Mouse (Mus musculus) adrenal gland, adult 2 months (tissue): ENCODE results near the gene Ptprk. TPM values are rescaled to one million over a fixed set of nuclear protein-coding genes. Genes with fewer than 3 reads are reported as not detected.

ENCODE experiments used
- DNase-seq: peaks from one replicate; pipeline ENCODE4 v3.0.0; 2021
- polyA plus RNA-seq: library from polyadenylated mRNA; depleted of rRNA; stranded (reverse); fragments of >200 nt; gene quantifications from 2 replicates; pipeline ENCODE4 v1.2.3, GENCODE M21; 2012
- total RNA-seq, 2 experiments: library from RNA; stranded (reverse); gene quantifications; 2 replicates each; pipeline ENCODE4 v1.2.3; 2021

Gene Ptprk
- total and polyA plus RNA-seq, 3 experiments, result 4.4 to 21.4 (median 10.4) TPM

DNA sequence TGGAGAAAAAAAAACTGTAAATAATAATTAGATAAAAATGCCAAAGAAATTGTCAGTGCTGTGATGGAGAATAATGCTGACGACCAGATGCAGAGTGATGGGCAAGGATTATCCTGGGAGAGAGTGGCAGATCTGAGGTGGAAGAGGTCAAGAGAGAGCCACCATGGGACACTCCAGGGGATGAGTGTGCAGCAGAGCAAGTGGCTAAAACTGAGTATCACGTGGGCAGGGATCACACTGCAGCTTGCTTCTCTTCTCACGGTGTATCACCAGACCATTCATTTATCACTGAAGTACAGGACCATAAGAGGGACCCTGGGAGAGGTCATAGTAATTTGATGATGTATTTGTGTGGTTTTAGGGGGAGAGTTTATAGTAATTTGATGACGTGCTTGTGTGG lies 340.2 kb downstream of the Ptprk start:
- no peak for DNase-seq

DNA sequence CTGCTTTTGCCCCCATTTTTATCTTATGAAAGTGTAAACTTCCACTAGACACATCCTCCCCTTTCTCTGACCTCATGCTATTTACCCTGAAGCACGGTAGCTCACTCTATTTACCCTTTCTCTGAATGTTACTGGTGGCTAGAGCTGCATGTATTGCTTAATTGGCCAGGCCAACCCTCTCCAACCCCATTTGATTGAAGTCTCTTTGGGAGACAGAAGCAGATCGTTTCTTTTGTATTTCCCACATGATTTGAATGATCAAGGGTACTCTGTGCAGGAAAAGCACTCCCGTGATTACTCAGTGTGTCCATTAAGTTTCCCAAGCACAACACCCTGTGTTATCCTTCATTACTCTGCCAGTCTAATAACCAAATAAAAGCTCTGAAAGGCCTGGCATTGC lies 348.0 kb downstream of the Ptprk start:
- DNase-seq, result no peak

DNA sequence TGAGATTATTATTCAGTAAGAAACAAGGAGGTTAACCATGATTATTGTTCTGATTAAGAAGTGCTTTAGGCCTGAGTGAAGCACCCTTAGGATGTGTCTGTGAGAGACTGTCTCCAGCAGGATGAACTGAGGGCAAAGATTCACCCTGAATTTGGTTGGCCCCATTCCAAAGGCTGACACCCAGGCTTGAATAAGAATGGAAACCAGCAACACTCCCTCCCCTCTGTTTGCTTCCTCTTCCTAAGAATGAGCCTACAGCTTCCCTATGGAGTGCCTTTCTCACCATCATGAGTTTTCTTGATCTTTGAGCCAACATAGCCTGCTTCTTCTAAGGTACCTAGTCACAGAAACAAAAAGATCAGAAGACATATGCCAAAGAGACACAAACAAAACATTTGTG lies 350.8 kb downstream of the Ptprk start:
- DNase-seq, result no peak

DNA sequence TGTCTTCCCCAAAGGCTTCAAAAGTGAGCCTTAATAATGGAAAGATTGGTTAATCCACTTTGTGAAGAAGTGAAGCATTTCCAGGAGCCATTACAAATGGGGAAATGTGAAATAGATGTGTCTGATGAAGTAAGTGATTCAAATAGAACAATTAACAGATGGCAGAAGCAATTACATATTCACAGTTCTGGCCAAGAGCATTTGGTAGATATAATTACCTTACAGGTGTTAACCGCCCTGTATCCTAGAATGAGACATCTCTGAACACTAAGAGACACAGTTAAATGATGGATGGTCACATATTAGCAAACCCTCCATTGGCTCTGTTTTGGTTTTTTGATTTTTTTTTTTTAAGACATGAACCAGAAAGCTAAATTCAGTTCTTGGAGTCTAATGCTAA lies 361.5 kb downstream of the Ptprk start:
- DNase-seq, result no peak

DNA sequence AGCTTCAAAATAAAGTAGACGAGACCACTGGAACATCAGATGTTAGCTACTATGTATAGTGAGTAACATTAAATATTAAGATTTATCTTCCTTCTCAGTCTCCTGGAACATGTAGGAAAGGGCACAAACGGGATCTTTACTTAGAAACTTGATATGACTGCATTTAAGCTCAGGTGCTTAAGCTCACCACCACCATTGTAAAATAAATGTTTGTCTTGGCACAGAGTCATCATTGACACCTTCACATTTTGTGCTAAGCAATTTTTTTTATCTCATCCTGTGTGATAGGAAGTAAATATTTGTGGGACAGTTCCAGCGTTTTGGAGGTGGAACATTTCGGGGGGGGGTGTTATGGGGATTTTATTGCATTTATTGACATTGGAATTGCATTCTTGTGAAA lies 375.2 kb downstream of the Ptprk start:
- DNase-seq, result no peak

DNA sequence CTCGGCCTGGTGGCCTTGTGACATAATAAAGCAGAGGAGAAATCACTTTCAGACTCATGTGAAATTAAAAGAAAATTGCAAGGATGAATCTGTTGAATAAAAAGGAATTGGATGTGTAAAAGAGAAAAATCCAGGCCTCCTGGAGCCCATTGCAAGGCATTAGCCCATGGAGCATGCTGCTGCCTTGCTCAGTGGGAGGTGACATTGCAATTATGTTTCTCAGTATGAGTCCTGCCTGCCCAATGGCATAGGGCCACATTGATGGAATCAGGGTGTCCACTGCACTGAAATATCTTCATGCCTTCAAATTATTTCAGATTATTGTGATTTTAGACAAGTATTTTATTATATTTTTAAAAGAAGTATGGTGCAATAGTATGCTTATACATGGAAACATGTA lies 376.0 kb downstream of the Ptprk start:
- DNase-seq, result no peak

DNA sequence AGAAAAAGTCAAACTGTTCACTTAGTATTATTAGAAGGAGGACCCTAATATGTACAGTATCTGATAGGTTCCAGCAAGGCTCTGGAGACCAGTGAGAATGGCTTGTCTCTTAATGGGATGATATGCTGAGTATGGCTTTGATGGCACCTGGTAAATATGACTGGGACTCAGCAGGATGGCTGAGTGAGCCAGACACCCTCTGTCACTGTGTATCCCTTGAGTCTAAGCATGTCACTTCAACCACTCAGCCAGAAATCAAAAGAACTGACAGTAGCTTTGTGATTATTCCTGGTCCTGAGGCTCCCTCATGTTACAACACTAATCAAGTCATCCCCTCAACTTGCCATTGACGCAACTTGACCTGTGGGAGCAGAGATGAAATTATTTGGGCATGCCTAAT lies 383.4 kb downstream of the Ptprk start:
- DNase-seq, result no peak

DNA sequence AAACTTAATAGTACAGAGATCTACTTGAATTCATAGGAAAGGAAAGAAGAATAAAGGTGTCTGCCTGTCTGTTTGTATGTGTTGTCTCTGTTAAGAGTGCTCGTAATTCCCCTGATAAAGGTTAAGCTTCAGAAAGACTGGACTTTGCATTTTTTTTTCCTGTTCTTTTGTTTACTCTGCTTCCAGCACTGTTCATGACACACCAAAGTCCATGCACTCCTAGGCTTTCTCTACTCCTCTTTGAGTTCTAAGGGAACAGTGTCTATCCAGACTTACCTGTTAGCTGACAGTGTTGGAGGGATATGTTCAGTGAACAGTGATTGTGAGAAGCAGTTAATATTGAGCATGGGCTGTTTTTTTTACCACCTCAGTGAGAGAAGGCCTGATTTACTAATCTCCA lies 385.3 kb downstream of the Ptprk start:
- no peak for DNase-seq

DNA sequence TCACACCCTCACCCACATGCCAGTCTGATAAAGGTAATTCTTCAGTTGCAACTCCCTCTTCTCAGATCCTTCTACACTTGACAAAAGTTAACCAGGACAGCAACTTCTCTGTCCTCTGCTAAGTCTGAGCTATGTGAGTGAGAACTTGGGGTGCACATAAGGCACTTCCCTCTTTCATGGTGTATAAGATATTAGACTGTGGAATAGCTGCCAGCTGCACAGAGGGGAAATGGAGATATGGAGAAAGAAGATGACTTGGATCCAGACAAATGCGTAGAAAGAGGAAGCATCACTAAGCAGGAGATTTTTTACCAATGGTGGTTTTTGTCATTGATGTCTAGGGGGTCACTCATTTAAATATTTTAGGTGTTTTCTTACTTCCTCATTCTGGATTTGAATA lies 389.1 kb downstream of the Ptprk start:
- no peak for DNase-seq

DNA sequence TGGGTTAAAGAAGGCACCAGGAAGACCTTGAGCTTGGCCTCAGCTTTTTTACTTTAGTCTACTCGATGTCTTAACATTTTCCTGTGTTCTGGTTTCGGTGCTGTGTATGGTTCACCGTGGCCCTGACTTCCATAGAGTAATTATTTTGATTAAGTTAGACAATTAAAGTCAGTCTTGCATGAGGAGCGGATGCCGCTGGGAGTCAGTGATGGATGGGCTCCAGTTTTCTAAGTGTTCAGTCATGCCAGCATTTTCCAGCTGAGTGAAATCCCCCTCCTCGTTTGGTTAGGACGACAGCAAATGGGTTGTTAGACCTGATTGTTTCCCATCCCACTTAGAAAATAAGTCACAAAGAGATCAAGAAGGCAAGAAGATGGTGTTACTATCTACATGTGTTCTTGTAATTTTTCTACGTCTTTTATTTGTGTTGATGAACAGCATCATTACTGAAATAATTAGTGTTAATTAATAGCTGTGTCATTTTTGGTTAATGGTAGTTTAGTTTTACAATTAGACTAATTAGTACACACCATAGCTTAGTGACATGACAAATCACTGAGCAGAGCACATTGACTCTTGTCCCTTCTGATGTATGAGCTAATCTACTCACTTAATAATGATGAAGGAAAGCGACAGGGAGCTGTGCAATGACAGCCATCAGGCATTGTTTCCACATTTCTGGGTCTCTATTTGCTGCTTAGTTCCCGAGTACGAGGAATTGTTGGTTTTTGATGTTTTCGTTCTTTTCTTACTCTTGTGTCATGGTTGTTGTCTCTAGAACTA lies 390.3 kb downstream of the Ptprk start:
- no peak for DNase-seq

DNA sequence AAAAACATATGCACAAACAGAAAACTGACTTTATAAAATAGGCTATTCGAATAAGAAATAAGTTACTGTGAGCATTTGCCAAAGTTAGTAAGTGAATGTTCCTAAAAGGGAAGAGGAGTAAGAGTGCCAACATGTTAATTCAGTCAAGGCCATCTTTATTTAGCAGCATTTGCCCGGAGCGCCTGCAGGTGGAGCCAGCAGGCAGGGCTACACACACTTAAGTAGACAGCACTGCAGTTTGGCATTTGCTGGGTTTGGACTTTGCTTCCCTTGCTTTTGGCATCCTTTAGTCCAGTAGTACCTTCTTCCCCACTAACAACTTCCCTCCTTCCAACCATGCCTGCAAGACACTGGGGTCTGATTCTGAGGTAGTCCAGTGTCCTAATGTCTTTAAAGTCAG lies 411.0 kb downstream of the Ptprk start:
- peak; percentile 44 for DNase-seq

DNA sequence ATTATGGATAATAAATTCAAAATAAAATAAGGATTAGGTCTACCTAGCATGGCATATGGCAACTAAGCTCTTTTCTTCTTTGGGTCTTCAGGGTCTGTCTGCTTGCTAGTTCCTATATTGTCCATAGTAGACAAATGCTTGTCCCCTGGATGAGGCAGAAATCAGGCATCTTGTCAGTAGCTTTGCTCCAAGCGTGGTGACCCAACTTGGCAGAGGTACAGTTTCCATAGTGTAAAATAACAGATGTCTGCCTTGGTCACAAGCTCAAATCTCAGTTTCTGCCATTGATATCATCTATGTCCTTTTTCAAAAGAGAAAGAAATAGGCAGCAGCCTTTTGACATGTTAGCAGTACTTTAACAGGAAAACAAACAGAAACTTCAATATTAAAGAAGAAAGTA lies 416.4 kb downstream of the Ptprk start:
- DNase-seq, result no peak

DNA sequence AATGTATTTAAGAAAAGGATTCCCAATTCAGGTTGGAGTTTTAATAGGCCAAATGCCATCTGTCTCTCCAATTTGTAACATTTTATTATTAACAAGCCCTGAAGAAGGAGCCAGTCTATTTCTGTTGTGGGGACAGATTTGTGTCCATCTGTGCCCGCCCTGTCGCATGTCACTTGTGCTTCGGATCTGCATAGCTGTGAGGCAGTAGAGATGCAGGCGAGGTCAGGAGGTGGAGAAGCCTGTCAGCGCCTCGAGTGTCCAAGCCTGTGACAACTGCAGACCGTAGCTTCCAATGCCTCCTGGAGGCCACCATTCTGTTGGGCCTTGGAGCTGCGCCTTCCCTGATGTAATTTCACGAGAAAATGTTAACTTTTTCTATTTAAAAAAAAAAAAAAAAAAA lies 417.6 kb downstream of the Ptprk start:
- DNase-seq, result no peak

DNA sequence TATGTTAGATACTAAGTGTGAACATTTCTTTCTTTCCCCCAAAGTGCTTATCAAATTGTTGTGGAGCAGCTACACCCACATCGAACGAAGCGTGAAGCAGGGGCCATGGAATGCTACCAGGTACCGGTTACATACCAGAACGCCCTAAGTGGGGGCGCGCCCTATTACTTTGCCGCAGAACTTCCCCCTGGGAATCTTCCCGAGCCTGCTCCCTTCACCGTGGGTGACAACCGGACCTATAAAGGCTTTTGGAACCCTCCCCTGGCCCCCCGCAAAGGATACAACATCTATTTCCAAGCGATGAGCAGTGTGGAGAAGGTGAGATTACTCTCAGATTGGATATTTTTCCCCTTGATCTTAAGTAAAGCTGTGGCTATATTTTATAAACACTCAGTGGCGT lies 418.2 kb downstream of the Ptprk start:
- no peak for DNase-seq

DNA sequence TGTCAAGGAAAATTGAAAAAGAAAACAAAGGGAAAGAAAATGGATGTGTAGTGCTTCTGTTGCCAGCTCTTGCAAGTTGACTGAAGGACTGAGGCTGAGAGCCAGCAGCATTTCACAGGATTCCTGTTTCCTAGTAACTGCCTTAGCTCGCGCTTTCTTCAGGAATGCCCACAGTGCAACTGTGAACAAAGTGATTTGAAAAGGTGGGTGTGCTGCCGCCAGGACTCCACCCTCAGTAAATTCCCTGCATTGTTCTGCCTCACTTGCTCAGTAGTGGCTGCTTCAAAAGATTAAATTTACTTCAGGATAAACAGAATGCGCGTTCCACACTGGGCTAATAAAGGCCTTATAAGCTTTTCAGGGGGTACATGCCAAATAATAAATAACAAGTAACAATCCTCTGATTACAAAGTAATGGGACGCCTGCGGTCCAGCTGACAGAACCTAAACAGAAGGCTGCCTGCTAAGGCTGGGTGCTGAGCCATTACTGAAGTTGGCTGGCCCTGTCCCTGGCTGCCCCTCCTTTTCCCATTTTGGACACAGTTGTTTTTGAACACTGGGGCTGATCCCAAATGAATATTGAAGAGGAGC lies 418.7 kb downstream of the Ptprk start:
- no peak for DNase-seq

DNA sequence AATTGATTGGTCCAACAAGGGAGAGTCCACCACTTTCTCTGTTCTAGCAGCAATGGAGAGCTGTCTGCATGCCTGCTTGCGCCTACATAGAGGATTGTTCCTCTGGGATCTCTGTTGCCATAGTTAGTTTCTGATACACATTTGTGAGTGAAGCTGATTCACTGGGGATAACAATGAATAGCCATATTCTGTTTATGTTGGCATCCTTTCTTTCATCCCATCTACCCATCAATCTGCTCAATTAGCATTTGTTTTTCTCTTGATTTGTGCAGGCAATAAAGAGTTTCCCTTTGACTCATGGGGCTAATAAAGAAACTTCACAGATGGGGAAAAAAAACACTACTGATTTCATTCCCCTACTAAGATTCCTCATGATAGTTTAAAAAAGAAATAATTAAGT lies 423.2 kb downstream of the Ptprk start:
- DNase-seq, result no peak

DNA sequence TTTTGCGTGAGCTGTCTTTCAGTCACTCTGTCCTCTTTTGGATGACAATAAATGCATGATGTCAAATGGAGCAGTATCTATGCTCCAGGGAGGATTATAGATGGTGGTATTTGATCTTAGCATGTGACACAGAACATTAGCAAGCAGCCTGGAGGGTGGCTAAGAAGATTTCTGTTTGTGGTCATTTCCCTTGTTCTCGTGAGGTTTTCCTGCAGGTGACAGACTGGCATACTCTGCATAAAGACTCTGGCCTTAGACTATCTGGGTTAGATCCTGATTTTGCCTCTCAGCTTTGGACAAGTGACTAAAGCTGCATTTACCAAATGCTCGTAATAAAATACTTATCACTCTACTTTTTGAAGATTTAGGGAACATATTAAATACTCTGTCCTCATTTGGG lies 423.9 kb downstream of the Ptprk start:
- DNase-seq, result no peak

DNA sequence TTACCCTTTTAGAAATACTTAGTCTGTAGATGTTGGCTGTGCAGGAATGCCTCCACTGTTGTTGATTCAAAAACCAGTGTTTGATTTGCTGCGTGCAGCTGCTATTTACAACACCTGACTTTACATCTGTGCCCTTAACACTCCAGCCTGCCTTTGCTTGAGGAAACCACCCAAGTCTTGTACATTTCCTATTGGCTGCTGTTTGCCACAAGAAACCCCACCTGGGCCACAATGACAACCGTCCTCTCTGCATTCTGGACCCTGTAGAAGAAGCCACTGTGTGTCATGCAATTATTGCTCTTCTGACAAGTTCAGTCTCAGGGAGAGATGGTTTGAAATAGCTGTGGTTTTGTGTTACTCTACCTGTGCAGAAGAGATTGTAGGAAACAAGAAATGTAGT lies 439.0 kb downstream of the Ptprk start:
- DNase-seq, result no peak

DNA sequence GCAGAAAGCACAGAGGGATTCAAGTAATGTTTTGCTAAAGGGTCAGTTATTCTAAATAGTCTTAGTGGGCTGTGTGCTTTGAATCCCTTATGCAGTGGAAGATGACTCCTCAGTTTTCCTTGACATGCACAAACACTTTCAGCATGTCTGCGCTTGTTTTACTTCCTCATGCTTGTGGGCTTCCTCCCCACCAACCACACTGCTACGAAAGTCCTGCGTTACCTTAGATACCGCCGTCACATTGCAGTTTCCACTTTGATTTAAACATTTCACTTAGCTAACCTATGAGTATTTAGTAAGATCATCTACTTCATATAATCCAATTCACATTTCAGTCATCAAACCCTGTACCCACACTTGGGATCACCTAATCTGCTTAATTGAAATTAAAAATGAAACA lies 441.5 kb downstream of the Ptprk start:
- no peak for DNase-seq

DNA sequence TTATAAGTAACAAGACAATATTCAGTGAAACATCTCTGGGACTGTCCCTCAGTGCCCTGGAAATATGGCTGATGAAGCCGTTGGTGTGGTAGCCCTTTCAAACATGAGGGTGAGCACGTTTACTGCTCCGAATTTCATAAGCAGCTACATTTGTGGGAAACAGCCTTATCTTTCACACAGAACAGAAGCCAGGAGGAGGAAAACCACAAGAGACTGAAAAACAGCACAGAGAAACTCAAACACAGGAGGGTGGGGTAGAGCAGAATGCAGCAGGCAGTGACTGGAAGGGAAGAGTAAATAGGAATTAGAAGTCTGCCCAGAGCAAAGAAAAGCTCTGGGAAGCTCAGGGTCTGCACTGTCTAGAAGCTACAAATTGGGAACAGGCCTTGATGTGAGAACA lies 443.7 kb downstream of the Ptprk start:
- DNase-seq, result no peak

DNA sequence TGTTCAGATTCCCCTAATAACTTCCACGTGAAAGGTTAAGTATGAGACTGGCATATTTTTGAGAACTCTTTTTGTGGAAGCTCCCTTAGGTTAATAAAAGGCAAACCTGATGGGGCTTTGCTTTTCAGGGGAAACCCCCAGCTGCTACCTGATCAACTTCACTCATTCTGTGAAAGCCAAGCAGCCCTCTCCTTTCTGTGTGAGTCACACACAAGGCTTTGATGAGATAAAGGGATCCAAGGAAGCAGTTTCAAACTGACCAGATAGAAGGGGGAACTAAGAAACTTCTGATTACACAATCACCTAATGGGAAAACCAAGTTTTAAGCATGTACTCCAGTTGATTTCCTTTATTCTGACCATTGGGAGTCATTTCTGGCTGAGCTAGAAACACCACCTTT lies 445.2 kb downstream of the Ptprk start:
- no peak for DNase-seq

DNA sequence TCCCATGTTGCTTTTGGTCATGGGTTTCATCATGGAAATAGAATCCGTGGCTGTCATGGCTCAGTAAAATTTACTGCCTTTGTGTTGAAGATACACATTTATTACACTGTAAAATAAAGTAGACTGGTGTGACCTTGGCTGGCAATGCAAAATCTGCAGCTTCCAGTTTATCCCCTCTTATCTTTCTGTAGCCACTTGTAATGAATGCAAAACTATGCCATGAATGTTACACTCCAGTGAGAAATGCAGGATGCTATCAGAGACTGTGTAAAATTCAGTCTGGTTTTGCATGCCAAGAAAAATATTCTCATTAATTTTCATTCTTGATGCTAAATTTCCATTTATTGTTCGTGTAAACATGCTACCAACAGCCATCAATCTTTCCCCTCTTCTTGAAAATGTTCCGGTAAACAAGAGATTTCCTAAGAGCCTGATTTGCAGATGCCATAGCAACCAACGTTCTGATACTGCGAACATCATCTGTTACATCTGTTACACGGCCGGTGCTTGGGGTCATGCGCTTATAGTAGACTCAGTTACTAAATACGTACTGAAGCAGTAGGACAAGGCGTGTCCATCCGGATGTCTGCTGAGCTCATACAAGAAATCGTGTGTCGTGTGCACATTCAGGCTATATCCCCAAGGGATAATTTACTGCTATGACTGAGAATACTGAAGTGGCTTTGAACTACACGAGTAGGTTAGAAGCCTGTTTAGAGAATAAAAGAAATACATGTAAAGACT lies 449.5 kb downstream of the Ptprk start:
- DNase-seq, result no peak

DNA sequence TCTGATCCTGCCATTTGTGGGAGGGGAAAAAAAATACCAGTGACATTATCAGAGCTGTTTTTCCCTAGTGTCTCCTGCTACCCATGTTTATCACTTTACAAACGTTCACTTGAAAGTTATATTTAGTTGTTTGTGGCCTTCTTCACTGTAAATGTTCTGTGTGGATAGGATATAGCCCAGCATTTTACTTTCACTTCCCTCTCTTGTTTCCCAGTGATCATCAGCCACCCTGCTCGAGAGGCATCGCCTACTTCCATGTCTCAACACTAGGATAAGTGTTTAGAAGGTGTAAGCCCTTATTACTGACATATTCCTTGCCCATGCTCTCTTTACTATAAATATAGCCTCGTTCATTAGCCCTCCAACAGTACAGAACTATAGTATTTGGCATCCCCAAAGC lies 466.0 kb downstream of the Ptprk start:
- no peak for DNase-seq

DNA sequence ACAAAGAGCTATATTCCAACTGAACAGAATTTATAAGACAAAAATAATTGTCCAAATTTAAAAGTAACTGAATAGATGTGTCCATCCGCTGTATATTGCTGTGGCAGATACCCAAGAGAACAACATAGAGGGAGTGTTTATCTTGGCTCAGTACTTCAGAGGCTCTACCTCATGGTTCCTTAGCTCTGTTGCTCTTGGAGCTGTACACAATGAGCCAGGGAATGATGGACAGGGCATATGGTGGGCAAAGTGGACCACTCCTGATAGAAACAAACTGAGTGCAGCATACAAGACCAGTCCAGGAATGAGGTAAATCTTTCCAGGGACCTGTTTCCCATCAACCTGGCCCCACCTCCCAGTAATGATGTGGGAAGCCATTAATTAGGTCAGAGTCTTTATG lies 468.1 kb downstream of the Ptprk start:
- DNase-seq, result no peak
